Mouse (Mus musculus) T-cell, adult 66 days (primary cell): ENCODE data around the gene Ugt1a9. TPM values are rescaled to one million over a fixed set of nuclear protein-coding genes. Genes with fewer than 3 reads are reported as not detected.

Source experiments
- total RNA-seq, 2 experiments: library from RNA; stranded (reverse); gene quantifications; 3 replicates in 1 of 2; 4 replicates in 1 of 2; pipeline ENCODE4 v1.2.4; 2023

Gene Ugt1a9
- not detected for total RNA-seq

GRCm38 (mm10) chr1:88070495-88070894, at the start of gene Ugt1a9:
Gene Ugt1a9, plus strand, starts transcription at chr1:88070800.

GRCm38 (mm10) chr1:88055088-88055487, 15.5 kb upstream of the Ugt1a9 start, which contains the start of gene Ugt1a10:
Gene Ugt1a10, plus strand, starts transcription at chr1:88055388.

GRCm38 (mm10) chr1:88087513-88087912, 16.9 kb downstream of the Ugt1a9 start, which contains the start of gene Ugt1a8:
Gene Ugt1a8, plus strand, starts transcription at chr1:88087813.

GRCm38 (mm10) chr1:88094941-88095492, 24.4 kb downstream of the Ugt1a9 start, which contains the start of gene Ugt1a7c:
Gene Ugt1a7c, plus strand, starts transcription at chr1:88095062.

GRCm38 (mm10) chr1:88103019-88103418, 32.4 kb downstream of the Ugt1a9 start, which contains the start of gene Ugt1a6b:
Gene Ugt1a6b, plus strand, starts transcription at chr1:88103252.

GRCm38 (mm10) chr1:88134457-88135011, 63.9 kb downstream of the Ugt1a9 start, which contains the start of gene Ugt1a6a:
Gene Ugt1a6a, plus strand, starts transcription at chr1:88134809.

GRCm38 (mm10) chr1:88165711-88166110, 95.1 kb downstream of the Ugt1a9 start, which contains the start of gene Ugt1a5:
Gene Ugt1a5, plus strand, starts transcription at chr1:88166012.

GRCm38 (mm10) chr1:88200456-88200855, 129.9 kb downstream of the Ugt1a9 start, which contains the start of gene Ugt1a2:
Gene Ugt1a2, plus strand, starts transcription at chr1:88200601.

GRCm38 (mm10) chr1:88205294-88205922, 134.8 kb downstream of the Ugt1a9 start, which contains the start of gene Dnajb3:
Gene Dnajb3, minus strand, starts transcription at chr1:88205782.

GRCm38 (mm10) chr1:88211812-88212211, 141.2 kb downstream of the Ugt1a9 start, which contains the start of gene Ugt1a1:
Gene Ugt1a1, plus strand, starts transcription at chr1:88211959.

GRCm38 (mm10) chr1:88226670-88227379, 156.2 kb downstream of the Ugt1a9 start, which contains the start of gene Mroh2a:
Gene Mroh2a, plus strand, starts transcription at chr1:88226986.

Other genes with a start within 250 kb of the Ugt1a9 start
- 100 to 1,000 TPM; 214 to 230 TPM for gene Dgkd, start 217.5 kb upstream of the Ugt1a9 start, total RNA-seq
- gene Usp40, start 62.2 kb upstream of the Ugt1a9 start, total RNA-seq = 10 to 100 TPM; 21.5 to 21.7 TPM
- gene Ugt1a10, start 15.4 kb upstream of the Ugt1a9 start, total RNA-seq = not detected
- gene Ugt1a8, start 17.0 kb downstream of the Ugt1a9 start, total RNA-seq = not detected
- under 1 TPM; 0.33 to 0.52 TPM for gene Ugt1a7c, start 24.3 kb downstream of the Ugt1a9 start, total RNA-seq
- not detected for gene Ugt1a6b, start 32.5 kb downstream of the Ugt1a9 start, total RNA-seq
- not detected for gene Ugt1a6a, start 64.0 kb downstream of the Ugt1a9 start, total RNA-seq
- not detected for gene Ugt1a5, start 95.2 kb downstream of the Ugt1a9 start, total RNA-seq
- not detected for gene Ugt1a2, start 129.8 kb downstream of the Ugt1a9 start, total RNA-seq
- gene Dnajb3, start 135.0 kb downstream of the Ugt1a9 start, total RNA-seq = 1 to 10 TPM in 1 of 2 experiments, not detected in 1; 1.1 TPM
- gene Ugt1a1, start 141.2 kb downstream of the Ugt1a9 start, total RNA-seq = not detected
- gene Mroh2a, start 156.2 kb downstream of the Ugt1a9 start, total RNA-seq = under 1 TPM in 1 of 2 experiments, not detected in 1; 0.12 TPM
- gene Hjurp, start 206.8 kb downstream of the Ugt1a9 start, total RNA-seq = 100 to 1,000 TPM; 175 to 196 TPM
- not detected for gene Trpm8, start 206.9 kb downstream of the Ugt1a9 start, total RNA-seq